Mouse (Mus musculus): ENCODE measurements around the gene Arhgap24.

Arhgap24 gene

GRCm38 (mm10) chr5:102591422-102591821, 110.2 kb downstream of the Arhgap24 start:
- DNase-seq, result no peak

GRCm38 (mm10) chr5:102593058-102593457, 111.9 kb downstream of the Arhgap24 start:
- no peak for DNase-seq

GRCm38 (mm10) chr5:102599102-102599501, 117.9 kb downstream of the Arhgap24 start:
- DNase-seq, result no peak

GRCm38 (mm10) chr5:102613571-102613970, 132.4 kb downstream of the Arhgap24 start:
- no peak for DNase-seq

GRCm38 (mm10) chr5:102614081-102614480, 132.9 kb downstream of the Arhgap24 start:
- no peak for DNase-seq

- no peak for DNase-seq
These were observed 134.1 kb downstream of the Arhgap24 start for GRCm38 (mm10) chr5:102615249-102615648.

GRCm38 (mm10) chr5:102621036-102621435, 139.8 kb downstream of the Arhgap24 start:
- no peak for DNase-seq

GRCm38 (mm10) chr5:102623807-102624435, 142.7 kb downstream of the Arhgap24 start:
- peak; percentile 18 for DNase-seq

- DNase-seq, result no peak
These were observed 145.5 kb downstream of the Arhgap24 start for GRCm38 (mm10) chr5:102626671-102627070.

- no peak for DNase-seq
These were observed 148.2 kb downstream of the Arhgap24 start for GRCm38 (mm10) chr5:102629362-102629771.

- no peak for DNase-seq
These were observed 154.4 kb downstream of the Arhgap24 start for GRCm38 (mm10) chr5:102635591-102635990.

- DNase-seq, result no peak
These were observed 158.8 kb downstream of the Arhgap24 start for GRCm38 (mm10) chr5:102639782-102640559.

GRCm38 (mm10) chr5:102643364-102643763, 162.2 kb downstream of the Arhgap24 start:
- no peak for DNase-seq

- DNase-seq, result no peak
These were observed 162.6 kb downstream of the Arhgap24 start for GRCm38 (mm10) chr5:102643820-102644219.

GRCm38 (mm10) chr5:102659061-102659460, 177.9 kb downstream of the Arhgap24 start:
- no peak for DNase-seq

GRCm38 (mm10) chr5:102664988-102665726, 184.0 kb downstream of the Arhgap24 start:
- DNase-seq, result no peak

GRCm38 (mm10) chr5:102666886-102667285, 185.7 kb downstream of the Arhgap24 start:
- DNase-seq, result no peak

GRCm38 (mm10) chr5:102667754-102668575, 186.8 kb downstream of the Arhgap24 start:
- no peak for DNase-seq

GRCm38 (mm10) chr5:102670206-102670605, 189.0 kb downstream of the Arhgap24 start:
- no peak for DNase-seq

GRCm38 (mm10) chr5:102670731-102671345, 189.6 kb downstream of the Arhgap24 start:
- no peak for DNase-seq

- no peak for DNase-seq
These were observed 194.1 kb downstream of the Arhgap24 start for GRCm38 (mm10) chr5:102675326-102675725.

- no peak for DNase-seq
These were observed 196.0 kb downstream of the Arhgap24 start for GRCm38 (mm10) chr5:102677176-102677575.

Measured in layer of hippocampus, adult 9-11 months (tissue).